Mouse (Mus musculus) cerebellum, adult 18-20 months (tissue): ENCODE results near the gene Gm32717.
"Not testable (repeated sequence)": the region's sequence is repeated elsewhere in the genome, so short reads cannot be mapped to it uniquely, and the experiment has no call there.

Experiments used
- DNase-seq, 2 experiments: peaks; one replicate each; pipeline ENCODE4 v3.0.0; 2021

Gene Gm32717

DNA sequence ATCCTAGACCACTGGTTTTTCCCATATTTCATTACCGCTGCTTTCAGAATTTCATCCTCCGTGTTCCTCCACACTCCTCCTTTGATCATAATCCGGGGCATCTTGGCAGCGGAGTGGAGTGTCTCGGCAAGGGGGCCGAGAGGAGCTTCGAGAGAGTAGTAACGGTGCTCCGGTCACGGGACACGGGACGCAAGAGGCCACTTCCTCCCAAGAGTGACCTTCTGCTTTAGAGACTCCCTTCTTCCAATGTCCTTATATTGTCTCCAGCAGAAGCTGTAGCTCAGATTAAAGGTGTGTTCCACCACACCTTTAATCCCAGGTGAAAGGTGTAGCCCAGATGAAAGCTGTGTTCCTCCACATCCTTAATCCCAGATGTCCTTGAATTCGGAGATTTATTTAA lies at the start of gene Gm32717:
Gene Gm32717 (minus strand): TSS at position 101 of the 400 bp plus-strand sequence.
- not testable (repeated sequence) for DNase-seq

DNA sequence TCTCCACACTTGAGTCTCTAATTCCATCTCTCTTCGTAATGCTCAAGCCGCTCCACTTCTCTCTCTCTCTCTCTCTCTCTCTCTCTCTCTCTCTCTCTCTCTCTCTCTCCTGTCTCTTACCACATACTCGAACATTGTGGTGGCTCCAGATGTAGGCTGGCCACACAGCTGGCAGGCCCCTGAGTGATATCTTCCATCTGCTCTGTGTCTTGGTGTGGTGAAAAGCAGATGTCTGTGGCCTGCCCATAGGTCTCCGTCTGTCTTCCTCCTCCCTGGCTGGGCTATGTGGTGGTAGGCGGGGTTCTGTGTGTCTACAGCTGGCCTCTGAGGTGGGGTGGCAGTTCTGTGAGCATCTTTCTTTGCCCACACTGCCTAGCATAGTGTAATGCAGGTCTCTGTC lies 42.4 kb upstream of the Gm32717 start:
- not testable (repeated sequence) for DNase-seq

DNA sequence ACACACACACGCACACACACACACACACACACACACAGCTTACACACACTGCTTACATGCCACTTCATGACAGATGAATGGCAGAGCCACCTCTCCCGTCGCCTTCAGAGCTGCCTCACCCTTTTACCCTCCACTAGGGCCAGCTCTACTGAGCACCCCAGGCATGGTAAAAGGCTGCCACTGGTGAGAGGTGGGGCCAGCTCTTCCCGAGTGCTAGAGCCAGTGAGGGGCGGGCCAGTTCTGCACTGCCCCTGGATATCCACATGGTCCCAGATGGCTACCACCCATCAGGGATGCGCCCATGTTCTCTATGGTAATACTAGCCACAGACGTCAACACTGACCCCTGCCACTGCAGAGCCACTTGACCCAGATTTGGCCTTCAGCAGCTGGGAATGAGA lies 42.0 kb upstream of the Gm32717 start:
- DNase-seq, result not testable (repeated sequence)

DNA sequence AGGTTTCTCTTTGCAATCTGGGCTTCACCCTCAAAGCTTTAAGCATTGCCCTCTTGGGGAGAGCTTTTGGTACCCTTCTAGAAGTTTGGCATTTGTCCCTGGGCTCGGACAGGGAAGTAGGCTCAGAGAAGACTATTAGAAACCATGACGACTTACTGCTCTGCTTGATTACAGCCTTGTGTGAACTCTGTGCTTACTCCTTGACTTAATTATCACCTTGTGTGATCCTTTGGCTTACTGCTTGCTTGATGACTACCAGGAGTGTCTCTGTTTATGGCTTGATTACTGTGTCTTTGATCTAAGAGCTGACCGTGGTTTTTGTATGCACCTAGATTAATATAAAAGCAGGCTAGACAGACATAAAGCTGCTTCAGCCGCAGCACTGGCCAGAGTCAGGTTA lies 37.5 kb upstream of the Gm32717 start:
- DNase-seq, result not testable (repeated sequence)

- not testable (repeated sequence) for DNase-seq
These were observed 30.8 kb upstream of the Gm32717 start for GRCm38 (mm10) chr10:118271416-118271815.

DNA sequence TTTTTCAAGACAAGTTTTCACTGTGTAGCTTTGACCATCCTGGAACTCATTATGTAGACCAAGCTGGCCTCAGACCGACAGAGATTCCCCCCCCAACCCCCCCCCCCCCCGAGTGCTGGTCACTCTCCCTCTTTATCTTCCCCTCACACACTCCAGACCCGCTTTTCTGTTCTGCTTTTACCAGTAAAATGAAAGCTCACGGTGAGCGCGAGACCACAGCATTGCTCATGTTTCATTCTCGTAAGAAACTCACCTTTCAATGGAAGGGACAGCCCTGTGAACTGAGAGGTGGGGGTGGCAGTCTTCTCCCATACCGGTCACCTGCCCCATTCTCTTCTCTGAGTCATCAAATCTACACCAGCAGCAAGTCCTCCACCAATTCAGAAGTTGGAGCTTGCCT lies 28.2 kb upstream of the Gm32717 start:
- not testable (repeated sequence) for DNase-seq

DNA sequence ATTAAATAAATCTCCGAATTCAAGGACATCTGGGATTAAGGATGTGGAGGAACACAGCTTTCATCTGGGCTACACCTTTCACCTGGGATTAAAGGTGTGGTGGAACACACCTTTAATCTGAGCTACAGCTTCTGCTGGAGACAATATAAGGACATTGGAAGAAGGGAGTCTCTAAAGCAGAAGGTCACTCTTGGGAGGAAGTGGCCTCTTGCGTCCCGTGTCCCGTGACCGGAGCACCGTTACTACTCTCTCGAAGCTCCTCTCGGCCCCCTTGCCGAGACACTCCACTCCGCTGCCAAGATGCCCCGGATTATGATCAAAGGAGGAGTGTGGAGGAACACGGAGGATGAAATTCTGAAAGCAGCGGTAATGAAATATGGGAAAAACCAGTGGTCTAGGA lies 17.8 kb upstream of the Gm32717 start, which contains the start of gene Gm32802:
Gene Gm32802 (plus strand): TSS at position 301 of the 400 bp plus-strand sequence.
- DNase-seq, result not testable (repeated sequence)

DNA sequence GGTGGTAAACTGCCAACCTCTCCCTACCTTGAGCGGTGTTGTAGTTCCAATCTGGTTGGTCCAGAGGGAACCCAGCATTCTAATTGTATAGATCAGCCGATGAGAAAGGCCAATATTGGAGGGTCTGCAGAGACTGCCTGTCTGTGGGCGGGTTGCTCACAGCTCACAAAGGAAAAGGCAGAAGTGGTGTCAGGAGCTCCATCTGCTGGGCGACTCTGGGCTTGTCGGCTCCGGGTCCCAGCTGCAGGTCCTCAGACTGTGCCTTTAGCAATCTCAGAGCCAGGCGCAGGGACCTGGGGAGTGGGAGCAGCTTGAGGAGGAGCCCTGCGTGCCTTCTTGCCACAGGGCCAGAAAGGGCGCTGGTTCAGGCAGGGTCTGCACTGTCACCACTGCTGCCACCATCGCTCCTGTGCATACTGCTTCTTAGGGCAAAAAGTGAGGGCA lies 10.3 kb upstream of the Gm32717 start:
- peak in 1 of 2 experiments; percentile 3 for DNase-seq

DNA sequence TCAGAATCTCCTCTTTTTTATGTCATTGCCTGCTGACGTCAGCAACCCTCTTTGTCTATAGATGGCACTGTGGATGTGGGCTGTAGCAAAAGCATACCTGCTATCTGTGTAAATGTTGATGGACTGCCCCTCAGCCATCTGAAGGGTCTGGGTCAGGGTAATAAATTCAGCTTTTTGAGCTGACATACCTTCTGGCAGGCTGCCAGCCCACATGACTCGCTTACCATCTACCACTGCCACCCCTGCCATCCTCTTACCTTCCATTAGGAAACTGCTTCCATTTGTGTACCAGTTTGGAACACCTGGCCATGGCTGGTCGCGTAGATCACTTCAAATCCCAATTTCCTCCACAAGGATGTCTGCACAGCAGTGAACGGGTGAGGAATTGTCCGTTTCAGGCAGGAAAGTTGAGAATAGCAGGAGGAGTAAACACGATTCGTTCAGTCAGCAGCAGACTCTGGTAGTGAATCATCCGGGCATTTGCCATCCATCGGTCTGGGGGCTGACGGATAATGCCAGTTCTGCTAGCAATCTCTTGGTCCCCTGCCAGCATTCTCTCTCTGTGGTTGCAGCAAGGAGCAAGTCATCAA lies 8.5 kb upstream of the Gm32717 start:
- not testable (repeated sequence) for DNase-seq

DNA sequence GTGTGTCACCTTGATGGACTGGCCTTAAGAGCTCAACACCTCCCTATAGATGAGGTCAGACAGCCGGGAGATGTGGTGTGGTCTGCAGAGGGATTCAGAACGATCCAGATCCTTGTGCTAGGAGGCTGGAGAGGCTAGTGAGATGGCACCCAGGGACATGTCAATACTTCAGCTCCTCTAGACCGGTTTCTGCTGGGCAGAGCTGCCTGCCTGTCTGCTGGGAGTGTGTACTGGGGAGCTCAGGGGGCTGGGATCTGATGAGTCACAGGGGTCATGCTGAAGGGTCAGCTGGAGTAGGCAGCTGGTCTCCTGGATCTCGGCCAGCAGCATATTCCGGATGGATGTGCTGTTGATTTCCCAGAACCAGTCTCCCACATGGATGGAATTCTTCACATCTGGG lies 8.0 kb downstream of the Gm32717 start:
- not testable (repeated sequence) for DNase-seq

GRCm38 (mm10) chr10:118227629-118228028 lies 13.0 kb downstream of the Gm32717 start:
- DNase-seq, result not testable (repeated sequence)

- DNase-seq, result not testable (repeated sequence)
These were observed 24.7 kb downstream of the Gm32717 start for GRCm38 (mm10) chr10:118215719-118216393.

GRCm38 (mm10) chr10:118204642-118205041 lies 35.9 kb downstream of the Gm32717 start, which contains the start of gene Il22:
Gene Il22, plus strand, starts transcription at chr10:118204942.
- DNase-seq, result no peak

GRCm38 (mm10) chr10:118195150-118195549 lies 45.4 kb downstream of the Gm32717 start:
- DNase-seq, result not testable (repeated sequence)
